Mouse (Mus musculus): ENCODE measurements at regions not wholly inside any gene's neighbourhood (a gene's known extent, or its start where the extent isn't known, plus 50 kb on each side); places are given as distances from the start of the nearest gene placed in this dataset.

GRCm38 (mm10) chr8:96586129-96586528 lies 697.8 kb upstream of the Got2 start:
- 0 out of 2 replicates have a peak, but pooled peaks have one; percentile 16 for ATAC-seq
- 61% methylated on average over 3 of the region's 3 CpGs for WGBS

GRCm38 (mm10) chr8:96552512-96552911 lies 664.2 kb upstream of the Got2 start:
- Histone ChIP-seq H3K36me3 (ENCODE audit: insufficient read depth) (no peaks in the 10 kb centered on the region), H3K27ac (ENCODE audit: low read depth, low read length) (no peak overlapping the region), H3K4me2 (ENCODE audit: low read depth) (no peak overlapping the region), H3K27me3 (ENCODE audit: insufficient read depth, low read length) (no peaks in the 10 kb centered on the region), H3K4me1 (ENCODE audit: insufficient read depth) (no peaks in the 10 kb centered on the region), H3K4me3 (ENCODE audit: low read depth, low read length) (no peak overlapping the region), H3K9ac (no peak overlapping the region), H3K9me3 (ENCODE audit: low read length) (no peaks in the 10 kb centered on the region)
- 87% methylated on average over 10 of the region's 10 CpGs for WGBS
- DNase-seq, result no peak
- ATAC-seq, result no peak
- no peak for TF ChIP-seq CTCF (IDR thresholded peaks at IDR 0.05; ENCODE audit: low read depth)

More at GRCm38 (mm10) chr8:96586129-96586528, 697.8 kb upstream of the Got2 start:
- Histone ChIP-seq H3K27ac (ENCODE audit: low read depth, low read length) (no peak overlapping the region), H3K27me3 (ENCODE audit: insufficient read depth, low read length) (no peaks in the 10 kb centered on the region), H3K4me2 (ENCODE audit: low read depth) (no peak overlapping the region), H3K9ac (no peak overlapping the region), H3K4me3 (ENCODE audit: low read depth, low read length) (no peak overlapping the region), H3K9me3 (ENCODE audit: low read length) (no peaks in the 10 kb centered on the region), H3K36me3 (ENCODE audit: insufficient read depth) (no peaks in the 10 kb centered on the region), H3K4me1 (ENCODE audit: insufficient read depth) (no peaks in the 10 kb centered on the region)
- peak; percentile 35 for DNase-seq
- TF ChIP-seq CTCF (IDR thresholded peaks at IDR 0.05; ENCODE audit: low read depth), result no peak

- no peaks in the 10 kb centered on the region for H3K36me3 ChIP-seq (ENCODE audit: insufficient read depth)
- WGBS, result 93% methylated on average over 2 of the region's 2 CpGs
- no peaks in the 10 kb centered on the region for H3K4me1 ChIP-seq (ENCODE audit: insufficient read depth)
- no peak overlapping the region for H3K9ac ChIP-seq
- no peak for ATAC-seq
- no peak overlapping the region for H3K4me2 ChIP-seq (ENCODE audit: low read depth)
- no peaks in the 10 kb centered on the region for H3K9me3 ChIP-seq (ENCODE audit: low read length)
- TF ChIP-seq CTCF (IDR thresholded peaks at IDR 0.05; ENCODE audit: low read depth), result peak; percentile 48
- H3K27ac ChIP-seq (ENCODE audit: low read depth, low read length), result no peak overlapping the region
- H3K27me3 ChIP-seq (ENCODE audit: insufficient read depth, low read length), result no peaks in the 10 kb centered on the region
- H3K4me3 ChIP-seq (ENCODE audit: low read depth, low read length), result no peak overlapping the region
- peak; percentile 38 for DNase-seq
Measured at GRCm38 (mm10) chr8:96550408-96550807, 662.1 kb upstream of the Got2 start.

GRCm38 (mm10) chr8:96548663-96549062 lies 660.3 kb upstream of the Got2 start:
- no peaks in the 10 kb centered on the region for H3K36me3 ChIP-seq (ENCODE audit: insufficient read depth)
- H3K27me3 ChIP-seq (ENCODE audit: insufficient read depth, low read length), result no peaks in the 10 kb centered on the region
- TF ChIP-seq CTCF (IDR thresholded peaks at IDR 0.05; ENCODE audit: low read depth), result peak; percentile 46
- no peak overlapping the region for H3K9ac ChIP-seq
- no peak overlapping the region for H3K27ac ChIP-seq (ENCODE audit: low read depth, low read length)
- no peak overlapping the region for H3K4me2 ChIP-seq (ENCODE audit: low read depth)
- no peaks in the 10 kb centered on the region for H3K4me1 ChIP-seq (ENCODE audit: insufficient read depth)
- no peaks in the 10 kb centered on the region for H3K9me3 ChIP-seq (ENCODE audit: low read length)
- ATAC-seq (peak; percentile 78), DNase-seq (no peak)
- H3K4me3 ChIP-seq (ENCODE audit: low read depth, low read length), result no peak overlapping the region
- WGBS, result 50% methylated on average over 4 of the region's 4 CpGs

- H3K27me3 ChIP-seq (ENCODE audit: insufficient read depth, low read length), result no peaks in the 10 kb centered on the region
- H3K4me2 ChIP-seq (ENCODE audit: low read depth), result no peak overlapping the region
- H3K9me3 ChIP-seq (ENCODE audit: low read length), result no peaks in the 10 kb centered on the region
- no peaks in the 10 kb centered on the region for H3K36me3 ChIP-seq (ENCODE audit: insufficient read depth)
- no peak overlapping the region for H3K27ac ChIP-seq (ENCODE audit: low read depth, low read length)
- no peak overlapping the region for H3K9ac ChIP-seq
- H3K4me3 ChIP-seq (ENCODE audit: low read depth, low read length), result no peak overlapping the region
- ATAC-seq, result no peak
- no peaks in the 10 kb centered on the region for H3K4me1 ChIP-seq (ENCODE audit: insufficient read depth)
- DNase-seq, result no peak
- no peak for TF ChIP-seq CTCF (IDR thresholded peaks at IDR 0.05; ENCODE audit: low read depth)
Measured at GRCm38 (mm10) chr8:96548187-96548586, 659.8 kb upstream of the Got2 start.

- H3K36me3 ChIP-seq (ENCODE audit: insufficient read depth), result no peaks in the 10 kb centered on the region
- ATAC-seq (no peak), DNase-seq (no peak)
Measured at GRCm38 (mm10) chr8:96542215-96542614, 653.9 kb upstream of the Got2 start.

GRCm38 (mm10) chr8:96498854-96499253 lies 610.5 kb upstream of the Got2 start:
- Histone ChIP-seq H3K4me1 (ENCODE audit: insufficient read depth) (no peaks in the 10 kb centered on the region), H3K4me3 (ENCODE audit: low read depth, low read length) (no peak overlapping the region), H3K4me2 (ENCODE audit: low read depth) (no peak overlapping the region), H3K27me3 (ENCODE audit: insufficient read depth, low read length) (no peaks in the 10 kb centered on the region), H3K36me3 (ENCODE audit: insufficient read depth) (no peaks in the 10 kb centered on the region), H3K9me3 (ENCODE audit: low read length) (no peaks in the 10 kb centered on the region), H3K27ac (ENCODE audit: low read depth, low read length) (no peak overlapping the region), H3K9ac (no peak overlapping the region)
- 69% methylated on average over 6 of the region's 6 CpGs for WGBS
- TF ChIP-seq CTCF (IDR thresholded peaks at IDR 0.05; ENCODE audit: low read depth), result no peak
- ATAC-seq (no peak), DNase-seq (no peak)

More at GRCm38 (mm10) chr8:96542215-96542614, 653.9 kb upstream of the Got2 start:
- Histone ChIP-seq H3K4me3 (ENCODE audit: low read depth, low read length) (no peak overlapping the region), H3K27me3 (ENCODE audit: insufficient read depth, low read length) (no peaks in the 10 kb centered on the region), H3K27ac (ENCODE audit: low read depth, low read length) (no peak overlapping the region), H3K4me2 (ENCODE audit: low read depth) (no peak overlapping the region), H3K9ac (no peak overlapping the region), H3K9me3 (ENCODE audit: low read length) (no peaks in the 10 kb centered on the region), H3K4me1 (ENCODE audit: insufficient read depth) (no peaks in the 10 kb centered on the region)
- TF ChIP-seq CTCF (IDR thresholded peaks at IDR 0.05; ENCODE audit: low read depth), result no peak
- 93% methylated on average over 3 of the region's 3 CpGs for WGBS

GRCm38 (mm10) chr8:96495406-96495805 lies 607.1 kb upstream of the Got2 start:
- H3K36me3 ChIP-seq (ENCODE audit: insufficient read depth), result no peaks in the 10 kb centered on the region
- H3K9me3 ChIP-seq (ENCODE audit: low read length), result no peaks in the 10 kb centered on the region
- no peak for DNase-seq
- no peak overlapping the region for H3K4me2 ChIP-seq (ENCODE audit: low read depth)
- H3K27ac ChIP-seq (ENCODE audit: low read depth, low read length), result no peak overlapping the region
- H3K27me3 ChIP-seq (ENCODE audit: insufficient read depth, low read length), result no peaks in the 10 kb centered on the region
- no peak for TF ChIP-seq CTCF (IDR thresholded peaks at IDR 0.05; ENCODE audit: low read depth)
- no peak overlapping the region for H3K9ac ChIP-seq
- H3K4me3 ChIP-seq (ENCODE audit: low read depth, low read length), result no peak overlapping the region
- 80% methylated on average over 3 of the region's 3 CpGs for WGBS
- no peak for ATAC-seq
- H3K4me1 ChIP-seq (ENCODE audit: insufficient read depth), result no peaks in the 10 kb centered on the region
